Mouse (Mus musculus): ENCODE measurements around the gene Ppp1r14c.

Gene Ppp1r14c

GRCm38 (mm10) chr10:3366036-3366869 lies at the start of gene Ppp1r14c:
Ppp1r14c (plus strand) TSS chr10:3366057.
- no peak for DNase-seq (ENCODE audit: low spot score in 2 of 2)

- no peak for DNase-seq (ENCODE audit: low spot score in 2 of 2)
These were observed 44.5 kb upstream of the Ppp1r14c start for GRCm38 (mm10) chr10:3321406-3321805.

GRCm38 (mm10) chr10:3325447-3325846 lies 40.4 kb upstream of the Ppp1r14c start:
- DNase-seq (ENCODE audit: low spot score in 2 of 2), result no peak

GRCm38 (mm10) chr10:3332880-3333279 lies 33.0 kb upstream of the Ppp1r14c start:
- DNase-seq (ENCODE audit: low spot score in 2 of 2), result peak in 1 of 2 experiments; percentile 8

- no peak for DNase-seq (ENCODE audit: low spot score in 2 of 2)
These were observed 31.3 kb upstream of the Ppp1r14c start for GRCm38 (mm10) chr10:3334570-3334969.

GRCm38 (mm10) chr10:3336729-3337329 lies 29.0 kb upstream of the Ppp1r14c start:
- DNase-seq (ENCODE audit: low spot score in 2 of 2), result no peak

- DNase-seq (ENCODE audit: low spot score in 2 of 2), result no peak
These were observed 28.4 kb upstream of the Ppp1r14c start for GRCm38 (mm10) chr10:3337330-3337901.

GRCm38 (mm10) chr10:3345706-3346105 lies 20.2 kb upstream of the Ppp1r14c start:
- DNase-seq (ENCODE audit: low spot score in 2 of 2), result no peak

GRCm38 (mm10) chr10:3359531-3359930 lies 6.3 kb upstream of the Ppp1r14c start:
- no peak for DNase-seq (ENCODE audit: low spot score in 2 of 2)

GRCm38 (mm10) chr10:3365671-3366035 lies 204 bp upstream of the Ppp1r14c start:
- no peak for DNase-seq (ENCODE audit: low spot score in 2 of 2)

GRCm38 (mm10) chr10:3366870-3367431 lies 1.1 kb downstream of the Ppp1r14c start:
- DNase-seq (ENCODE audit: low spot score in 2 of 2), result no peak

GRCm38 (mm10) chr10:3367440-3367839 lies 1.6 kb downstream of the Ppp1r14c start:
- no peak for DNase-seq (ENCODE audit: low spot score in 2 of 2)

GRCm38 (mm10) chr10:3383176-3383575 lies 17.3 kb downstream of the Ppp1r14c start:
- no peak for DNase-seq (ENCODE audit: low spot score in 2 of 2)

GRCm38 (mm10) chr10:3392251-3392650 lies 26.4 kb downstream of the Ppp1r14c start:
- DNase-seq (ENCODE audit: low spot score in 2 of 2), result no peak

- DNase-seq (ENCODE audit: low spot score in 2 of 2), result no peak
These were observed 27.7 kb downstream of the Ppp1r14c start for GRCm38 (mm10) chr10:3393548-3393947.

GRCm38 (mm10) chr10:3394193-3394592 lies 28.3 kb downstream of the Ppp1r14c start:
- no peak for DNase-seq (ENCODE audit: low spot score in 2 of 2)

GRCm38 (mm10) chr10:3394671-3395288 lies 28.9 kb downstream of the Ppp1r14c start:
- DNase-seq (ENCODE audit: low spot score in 2 of 2), result no peak

- no peak for DNase-seq (ENCODE audit: low spot score in 2 of 2)
These were observed 29.6 kb downstream of the Ppp1r14c start for GRCm38 (mm10) chr10:3395341-3395931.

GRCm38 (mm10) chr10:3396008-3396795 lies 30.3 kb downstream of the Ppp1r14c start:
- no peak for DNase-seq (ENCODE audit: low spot score in 2 of 2)

GRCm38 (mm10) chr10:3397406-3397805 lies 31.5 kb downstream of the Ppp1r14c start:
- DNase-seq (ENCODE audit: low spot score in 2 of 2), result no peak

GRCm38 (mm10) chr10:3398051-3398450 lies 32.2 kb downstream of the Ppp1r14c start:
- no peak for DNase-seq (ENCODE audit: low spot score in 2 of 2)
